Mouse (Mus musculus): ENCODE measurements around the gene Rsph4a.
"Not testable (repeated sequence)": the region's sequence is repeated elsewhere in the genome, so short reads cannot be mapped to it uniquely, and the experiment has no call there.

Rsph4a gene

DNA sequence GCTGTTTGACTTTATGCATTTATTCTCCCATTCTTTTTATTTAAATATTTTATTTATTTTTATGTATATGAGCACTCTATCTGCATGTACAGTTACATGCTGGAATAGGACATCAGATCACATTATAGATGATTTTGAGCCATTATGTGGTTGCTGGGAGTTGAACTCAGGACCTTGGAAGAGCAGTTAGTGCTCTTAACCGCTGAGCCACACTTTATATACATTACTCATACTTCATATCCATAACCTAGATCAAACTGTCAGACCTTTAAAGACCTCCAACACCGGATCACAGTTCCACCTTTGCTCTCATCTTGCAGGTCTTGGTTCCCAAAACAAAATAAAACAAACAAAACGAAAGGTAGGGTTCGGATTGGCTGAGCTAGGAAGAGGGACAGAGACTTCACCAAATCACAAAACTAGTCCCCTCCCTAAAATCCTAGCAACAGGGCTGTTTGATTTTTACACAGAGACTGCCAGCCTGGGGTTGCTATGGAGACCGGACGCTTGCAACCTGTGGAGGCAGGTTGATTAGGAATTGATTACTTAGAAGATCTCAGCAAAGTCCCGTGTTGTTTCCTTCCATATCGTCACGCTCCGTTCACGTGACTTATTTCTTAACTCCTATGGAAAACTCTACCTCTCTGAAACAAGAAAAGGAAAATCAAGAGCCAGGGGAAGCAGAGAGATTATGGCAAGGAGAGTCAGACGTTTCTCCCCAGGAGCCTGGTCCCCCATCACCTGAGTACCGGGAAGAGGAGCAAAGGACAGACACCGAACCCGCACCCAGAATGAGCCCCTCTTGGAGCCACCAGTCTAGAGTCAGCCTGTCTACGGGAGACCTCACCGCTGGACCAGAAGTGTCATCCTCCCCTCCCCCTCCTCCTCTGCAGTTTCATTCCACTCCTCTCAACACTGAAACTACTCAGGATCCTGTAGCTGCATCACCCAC is at the start of gene Rsph4a:
Gene Rsph4a, plus strand, starts transcription at position 582 of the 952 bp plus-strand sequence.
- in situ Hi-C loops (cut with MseI, MboI), result no loop called here

DNA sequence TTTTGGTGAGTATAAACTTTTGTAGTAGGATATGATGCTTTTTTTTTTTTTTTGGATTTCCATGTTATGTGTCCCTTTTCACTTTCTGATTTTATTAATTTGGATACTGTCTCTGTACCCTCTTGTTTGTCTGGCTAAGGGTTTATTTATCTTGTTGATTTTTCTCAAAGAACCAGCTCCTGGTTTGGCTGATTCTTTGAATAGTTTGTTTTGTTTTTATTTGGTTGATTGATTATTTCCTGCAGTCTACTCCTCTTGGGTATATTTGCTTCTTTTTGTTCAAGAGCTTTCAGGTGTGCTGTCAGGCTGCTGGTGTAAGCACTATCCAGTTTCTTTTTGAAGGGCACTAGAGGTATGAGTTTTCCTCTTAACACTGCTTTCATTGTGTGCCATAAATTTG is 47.5 kb upstream of the Rsph4a start, which contains the start of gene Sult3a1:
Gene Sult3a1, plus strand, starts transcription at position 301 of the 400 bp plus-strand sequence.
- in situ Hi-C loops (cut with MseI, MboI), result no loop called here

GRCm38 (mm10) chr10:33865994-33866393 is 38.9 kb upstream of the Rsph4a start:
- in situ Hi-C loops (cut with MseI, MboI), result no loop called here

GRCm38 (mm10) chr10:33870441-33870840 is 34.5 kb upstream of the Rsph4a start:
- in situ Hi-C loops (cut with MseI, MboI), result loop anchor here (5.0 kb wide), 1 partner anchor 343 kb away; no protein-coding TSS in a partner anchor

DNA sequence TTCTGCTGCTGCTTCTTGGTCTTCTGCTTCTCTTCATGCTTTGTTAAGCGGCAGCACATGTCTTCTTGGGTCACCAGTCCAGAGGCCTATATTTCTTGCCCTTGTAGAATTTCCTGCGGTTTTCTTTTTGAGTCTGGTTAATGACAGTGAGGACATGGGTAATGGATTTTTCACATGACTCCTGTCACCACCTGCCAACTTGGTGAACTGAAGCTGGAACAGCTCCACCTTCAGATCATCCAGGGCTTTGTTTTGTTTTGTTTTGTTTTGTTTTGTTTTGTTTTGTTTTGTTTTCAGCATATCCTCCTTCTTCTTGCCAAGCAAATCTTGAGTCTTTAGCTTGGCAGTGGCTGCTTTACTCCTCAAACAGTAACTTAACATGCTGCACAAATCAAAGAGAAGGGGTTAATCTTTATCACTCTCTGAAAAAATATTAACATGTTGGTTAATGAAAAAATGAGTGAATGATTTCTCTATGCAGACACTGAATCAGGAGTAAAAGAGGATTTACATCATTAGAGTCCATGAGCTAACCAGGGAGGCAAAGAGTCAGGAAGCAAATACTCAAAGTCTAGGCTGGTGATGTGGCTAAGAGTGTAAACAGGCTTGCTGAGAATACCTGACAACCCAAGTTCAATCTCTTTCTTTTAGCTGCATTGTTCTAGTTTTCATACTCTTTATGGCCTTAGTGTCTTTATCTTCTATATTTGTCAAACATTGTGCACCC is 32.1 kb upstream of the Rsph4a start:
- in situ Hi-C loops (cut with MseI, MboI), result loop anchor here (5.0 kb wide), 1 partner anchor 346 kb away; no protein-coding TSS in a partner anchor

DNA sequence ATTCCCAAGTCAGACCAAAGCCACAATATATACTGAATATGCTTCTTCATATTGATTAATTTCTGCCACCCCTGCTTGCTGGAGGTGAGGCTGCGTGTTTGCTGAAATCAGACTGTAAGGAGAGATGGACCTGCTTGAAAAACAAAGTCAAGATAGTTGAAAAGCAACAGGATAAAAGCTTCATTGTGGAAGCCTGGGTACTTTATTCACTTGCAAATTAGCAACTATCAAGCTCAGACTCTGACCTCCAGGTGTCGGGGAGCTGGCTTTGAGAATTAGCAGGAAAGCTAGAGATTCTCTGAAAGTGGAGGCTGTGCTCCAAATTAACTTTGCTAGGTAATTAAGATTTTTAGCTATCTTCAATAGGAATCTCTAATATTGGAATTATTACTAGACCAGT is 22.5 kb upstream of the Rsph4a start:
- in situ Hi-C loops (cut with MseI, MboI), result not testable (repeated sequence)

- in situ Hi-C loops (cut with MseI, MboI), result not testable (repeated sequence)
These were observed 3.4 kb upstream of the Rsph4a start for GRCm38 (mm10) chr10:33901520-33901919.

- in situ Hi-C loops (cut with MseI, MboI), result no loop called here
These were observed 578 bp downstream of the Rsph4a start for GRCm38 (mm10) chr10:33905489-33905888.

DNA sequence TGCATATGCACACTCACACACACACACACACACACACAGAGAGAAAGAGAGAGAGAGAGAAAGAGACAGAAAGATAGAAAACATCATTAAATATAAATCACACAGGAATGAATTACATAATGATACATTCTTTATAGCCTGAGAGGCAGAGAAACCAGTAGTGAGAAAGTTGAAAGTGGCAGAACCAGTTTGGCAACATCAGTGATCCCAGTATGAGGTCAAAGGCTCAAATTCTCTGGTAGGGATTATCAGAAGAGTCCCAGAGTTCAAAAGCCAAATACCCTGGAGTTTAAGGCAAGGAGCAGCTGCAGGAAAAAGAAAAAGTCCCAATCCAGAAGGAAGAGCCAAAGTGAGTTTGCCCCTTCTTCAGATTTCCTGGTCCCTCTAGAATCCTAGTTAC is 35.8 kb downstream of the Rsph4a start:
- in situ Hi-C loops (cut with MseI, MboI), result no loop called here

GRCm38 (mm10) chr10:33945390-33945789 is 40.5 kb downstream of the Rsph4a start:
- in situ Hi-C loops (cut with MseI, MboI), result no loop called here

DNA sequence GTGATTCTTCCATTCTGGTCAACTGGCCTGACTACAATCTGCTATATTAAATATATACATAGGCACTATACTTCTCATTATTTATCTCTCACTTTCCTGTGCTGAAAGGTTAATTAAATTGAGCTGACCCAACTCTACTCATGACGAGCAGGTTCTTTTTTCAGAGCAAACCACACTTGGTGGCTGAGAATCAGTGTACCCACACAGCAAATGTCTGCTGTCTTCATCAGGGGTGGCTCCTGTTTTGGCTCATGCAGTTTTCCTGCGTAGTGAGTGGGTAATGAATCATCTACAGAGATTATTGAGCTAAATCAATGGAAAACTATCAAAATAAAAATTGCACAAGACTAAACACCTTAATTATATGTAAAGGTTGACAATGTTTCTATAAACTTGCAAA is 41.4 kb downstream of the Rsph4a start:
- in situ Hi-C loops (cut with MseI, MboI), result no loop called here

DNA sequence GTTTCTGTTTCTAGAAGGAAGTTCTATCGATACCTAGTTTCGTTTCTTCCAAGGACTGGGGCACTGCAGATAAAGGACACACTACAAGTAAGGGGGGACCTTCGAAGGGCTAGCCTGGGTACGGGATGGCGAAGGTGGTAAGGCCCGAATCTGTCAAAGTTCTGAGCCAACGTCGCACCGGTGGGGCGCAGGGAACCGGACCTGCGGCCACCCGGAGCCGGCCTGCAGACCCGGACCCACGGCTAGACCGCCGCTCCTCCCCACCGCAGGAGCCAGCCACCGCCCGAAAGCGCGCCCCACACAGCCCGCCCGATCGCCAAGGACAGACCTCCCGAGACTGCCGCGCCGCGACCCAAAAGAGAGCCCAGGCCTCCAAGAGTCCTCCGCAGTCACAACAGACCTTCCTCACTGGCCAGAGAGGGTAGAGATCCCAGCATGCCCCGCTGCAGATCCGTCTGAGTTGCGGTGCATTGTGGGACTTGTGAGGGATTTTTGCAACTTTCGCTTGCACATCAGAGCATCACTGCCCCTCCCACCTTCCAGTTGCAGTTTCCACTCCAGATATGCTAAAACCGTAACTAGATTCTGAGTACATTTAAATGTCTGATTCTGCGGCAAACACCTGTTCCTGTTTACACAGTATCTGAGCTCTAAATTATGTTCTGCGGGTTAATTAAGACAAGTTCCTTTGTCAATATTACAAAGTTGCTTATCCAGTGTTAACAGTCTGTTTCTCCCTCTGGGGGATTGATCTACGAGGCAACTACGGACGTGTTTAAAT is 46.1 kb downstream of the Rsph4a start, which contains the start of gene Zup1:
Gene Zup1, minus strand, starts transcription at position 467 of the 781 bp plus-strand sequence.
- in situ Hi-C loops (cut with MseI, MboI), result no loop called here

DNA sequence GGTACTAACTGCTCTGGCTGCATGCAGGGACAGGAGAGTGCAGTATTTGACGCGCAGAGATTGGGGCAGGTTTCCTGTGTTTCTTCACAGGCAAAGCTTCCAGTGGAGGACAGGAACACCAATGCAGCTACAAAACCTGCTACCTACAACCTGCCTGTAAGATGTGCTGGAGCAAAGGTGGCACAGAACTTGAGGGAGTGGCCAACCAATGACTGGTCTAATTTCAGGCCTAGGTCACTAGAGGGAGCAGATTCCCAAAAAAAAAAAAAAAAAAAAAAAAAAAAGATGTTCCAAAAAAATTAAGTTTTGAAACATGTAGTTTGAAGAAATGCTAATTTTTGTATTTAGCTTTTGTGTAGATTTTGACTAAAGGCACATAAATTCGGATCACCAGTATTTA is 47.6 kb downstream of the Rsph4a start:
- in situ Hi-C loops (cut with MseI, MboI), result no loop called here

All from mouse trophoblast stem cell (cell line).